Mouse (Mus musculus): ENCODE results near the gene Bcl7a.

DNA sequence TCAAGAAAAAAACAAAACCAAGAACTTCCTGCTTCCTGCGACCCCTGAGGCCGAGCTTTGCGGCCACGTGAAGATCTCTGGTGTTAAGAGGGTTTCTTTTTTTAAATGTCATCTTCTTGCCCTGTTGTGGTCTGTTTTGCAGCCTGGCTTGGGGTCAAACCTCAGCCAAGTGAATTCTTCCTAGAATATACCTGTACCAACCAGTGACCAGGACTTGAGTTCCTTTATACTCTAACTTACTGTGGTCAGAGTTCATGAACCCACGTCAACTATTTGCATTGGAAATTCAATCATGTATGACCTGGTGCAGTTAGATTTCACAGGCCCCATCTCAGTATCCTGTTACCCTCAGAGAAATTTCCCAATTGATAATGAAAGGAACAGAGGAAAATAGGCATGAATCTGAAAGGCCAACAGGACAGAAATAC is 35.9 kb downstream of the Bcl7a start:
- no peak for TF ChIP-seq CEBPB (IDR thresholded peaks at IDR 0.05; ENCODE audit: low read depth)
- TF ChIP-seq MYOD1 (IDR thresholded peaks at IDR 0.05; ENCODE audit: control insufficient read depth, insufficient read length, low read depth) = no peak
- TF ChIP-seq CTCF (IDR thresholded peaks at IDR 0.05; ENCODE audit: control insufficient read depth, insufficient read depth, insufficient read length) = no peak
- no peak for TF ChIP-seq USF1 (IDR thresholded peaks at IDR 0.05; ENCODE audit: low read depth)
- no peak for TF ChIP-seq MAX (IDR thresholded peaks at IDR 0.05)
- no peak for TF ChIP-seq FOSL1 (IDR thresholded peaks at IDR 0.05; ENCODE audit: insufficient read depth, low read length, poor library complexity, severe bottlenecking)

All from C2C12 (cell line).